Mouse (Mus musculus): ENCODE data around the gene Idnk. TPM values are rescaled to one million over a fixed set of nuclear protein-coding genes. Genes with fewer than 3 reads are reported as not detected.
A peak's percentile ranks its signal among the peaks of the same experiment; 100 is the strongest.

The Idnk gene
- polyA plus RNA-seq, 1 experiment from 2014 or later, result 44.2 TPM

- under 1% methylated on average over 17 of the region's 17 CpGs for WGBS
- no peaks in the 10 kb centered on the region for H3K27me3 ChIP-seq (ENCODE audit: control insufficient read depth, insufficient read depth, low read length)
- no peaks in the 10 kb centered on the region for H3K4me1 ChIP-seq (ENCODE audit: control insufficient read depth, insufficient read depth, low read length)
- H3K9ac ChIP-seq (replicated peaks; ENCODE audit: low read length), result no peak overlapping the region
- no peaks in the 10 kb centered on the region for H3K9me3 ChIP-seq (replicated peaks; ENCODE audit: control insufficient read depth, low read length)
- H3K4me2 ChIP-seq (ENCODE audit: low read depth, low read length), result peak overlapping the region; percentile 39
- no peak overlapping the region for H3K27ac ChIP-seq (replicated peaks; ENCODE audit: low read depth, low read length)
- DNase-seq (ENCODE audit: low spot score) (peak; percentile 90), ATAC-seq (replicated peaks; ENCODE audit: insufficient number of reproducible peaks, low FRiP score, low TSS enrichment, low read depth) (peak; percentile 85)
- H3K4me3 ChIP-seq (ENCODE audit: low read depth, low read length), result peak overlapping the region; percentile 18
- no peaks in the 10 kb centered on the region for H3K36me3 ChIP-seq (replicated peaks; ENCODE audit: control insufficient read depth, insufficient read depth, low read depth, low read length)
These were observed 9.1 kb upstream of the Idnk start for GRCm38 (mm10) chr13:58148256-58148831.

GRCm38 (mm10) chr13:58149033-58149558 is 8.4 kb upstream of the Idnk start:
- WGBS, result 39% methylated on average over 5 of the region's 5 CpGs
- Histone ChIP-seq H3K36me3 (replicated peaks; ENCODE audit: control insufficient read depth, insufficient read depth, low read depth, low read length) (no peaks in the 10 kb centered on the region), H3K9ac (replicated peaks; ENCODE audit: low read length) (no peak overlapping the region), H3K4me1 (ENCODE audit: control insufficient read depth, insufficient read depth, low read length) (no peaks in the 10 kb centered on the region), H3K27ac (replicated peaks; ENCODE audit: low read depth, low read length) (no peak overlapping the region), H3K9me3 (replicated peaks; ENCODE audit: control insufficient read depth, low read length) (no peaks in the 10 kb centered on the region), H3K4me3 (ENCODE audit: low read depth, low read length) (no peak overlapping the region; the same call in 1 of the 2 replicates), H3K27me3 (ENCODE audit: control insufficient read depth, insufficient read depth, low read length) (no peaks in the 10 kb centered on the region), H3K4me2 (ENCODE audit: low read depth, low read length) (peak overlapping the region; percentile 39; the same call in 1 of the 2 replicates)
- ATAC-seq (replicated peaks; ENCODE audit: insufficient number of reproducible peaks, low FRiP score, low TSS enrichment, low read depth) (0 out of 2 replicates have a peak, but pooled peaks have one; percentile 59), DNase-seq (ENCODE audit: low spot score) (peak; percentile 65)

- no peaks in the 10 kb centered on the region for H3K9me3 ChIP-seq (replicated peaks; ENCODE audit: control insufficient read depth, low read length)
- no peaks in the 10 kb centered on the region for H3K4me1 ChIP-seq (ENCODE audit: control insufficient read depth, insufficient read depth, low read length)
- H3K27ac ChIP-seq (replicated peaks; ENCODE audit: low read depth, low read length), result no peak overlapping the region
- H3K4me2 ChIP-seq (ENCODE audit: low read depth, low read length), result no peak overlapping the region
- 76% methylated on average over 3 of the region's 3 CpGs for WGBS
- H3K4me3 ChIP-seq (ENCODE audit: low read depth, low read length), result no peak overlapping the region
- DNase-seq (ENCODE audit: low spot score), result no peak
- H3K9ac ChIP-seq (replicated peaks; ENCODE audit: low read length), result no peak overlapping the region
- no peaks in the 10 kb centered on the region for H3K27me3 ChIP-seq (ENCODE audit: control insufficient read depth, insufficient read depth, low read length)
- ATAC-seq (replicated peaks; ENCODE audit: insufficient number of reproducible peaks, low FRiP score, low TSS enrichment, low read depth), result no peak
- no peaks in the 10 kb centered on the region for H3K36me3 ChIP-seq (replicated peaks; ENCODE audit: control insufficient read depth, insufficient read depth, low read depth, low read length)
These were observed 7.8 kb upstream of the Idnk start for GRCm38 (mm10) chr13:58149629-58150028.

GRCm38 (mm10) chr13:58150442-58150841 is 7.0 kb upstream of the Idnk start:
- DNase-seq (ENCODE audit: low spot score), result no peak
- WGBS, result 85% methylated on average over 11 of the region's 11 CpGs
- Histone ChIP-seq H3K36me3 (replicated peaks; ENCODE audit: control insufficient read depth, insufficient read depth, low read depth, low read length) (no peaks in the 10 kb centered on the region), H3K9me3 (replicated peaks; ENCODE audit: control insufficient read depth, low read length) (no peaks in the 10 kb centered on the region), H3K27me3 (ENCODE audit: control insufficient read depth, insufficient read depth, low read length) (no peaks in the 10 kb centered on the region), H3K4me3 (ENCODE audit: low read depth, low read length) (no peak overlapping the region), H3K9ac (replicated peaks; ENCODE audit: low read length) (no peak overlapping the region), H3K4me2 (ENCODE audit: low read depth, low read length) (no peak overlapping the region), H3K4me1 (ENCODE audit: control insufficient read depth, insufficient read depth, low read length) (no peaks in the 10 kb centered on the region), H3K27ac (replicated peaks; ENCODE audit: low read depth, low read length) (no peak overlapping the region)
- ATAC-seq (replicated peaks; ENCODE audit: insufficient number of reproducible peaks, low FRiP score, low TSS enrichment, low read depth), result no peak

- no peak for DNase-seq (ENCODE audit: low spot score)
- no peak overlapping the region for H3K4me3 ChIP-seq (ENCODE audit: low read depth, low read length)
- 90% methylated on average over 2 of the region's 2 CpGs for WGBS
- H3K27ac ChIP-seq (replicated peaks; ENCODE audit: low read depth, low read length), result no peak overlapping the region
- H3K9ac ChIP-seq (replicated peaks; ENCODE audit: low read length), result no peak overlapping the region
- H3K36me3 ChIP-seq (replicated peaks; ENCODE audit: control insufficient read depth, insufficient read depth, low read depth, low read length), result no peaks in the 10 kb centered on the region
- H3K4me1 ChIP-seq (ENCODE audit: control insufficient read depth, insufficient read depth, low read length), result no peaks in the 10 kb centered on the region
- H3K9me3 ChIP-seq (replicated peaks; ENCODE audit: control insufficient read depth, low read length), result no peaks in the 10 kb centered on the region
- no peak for ATAC-seq (replicated peaks; ENCODE audit: insufficient number of reproducible peaks, low FRiP score, low TSS enrichment, low read depth)
- no peaks in the 10 kb centered on the region for H3K27me3 ChIP-seq (ENCODE audit: control insufficient read depth, insufficient read depth, low read length)
- no peak overlapping the region for H3K4me2 ChIP-seq (ENCODE audit: low read depth, low read length)
These were observed 1.4 kb upstream of the Idnk start for GRCm38 (mm10) chr13:58156031-58156430.

- Histone ChIP-seq H3K4me3 (ENCODE audit: low read depth, low read length) (peak overlapping the region; percentile 68), H3K36me3 (replicated peaks; ENCODE audit: control insufficient read depth, insufficient read depth, low read depth, low read length) (0 out of 2 replicates have a peak, but pooled peaks cover 2% of the 10 kb centered on the region), H3K9ac (replicated peaks; ENCODE audit: low read length) (peak overlapping the region; percentile 67), H3K27me3 (ENCODE audit: control insufficient read depth, insufficient read depth, low read length) (no peaks in the 10 kb centered on the region), H3K9me3 (replicated peaks; ENCODE audit: control insufficient read depth, low read length) (no peaks in the 10 kb centered on the region), H3K4me2 (ENCODE audit: low read depth, low read length) (peak overlapping the region; percentile 79), H3K27ac (replicated peaks; ENCODE audit: low read depth, low read length) (no peak overlapping the region), H3K4me1 (ENCODE audit: control insufficient read depth, insufficient read depth, low read length) (no peaks in the 10 kb centered on the region)
- DNase-seq (ENCODE audit: low spot score) (no peak), ATAC-seq (replicated peaks; ENCODE audit: insufficient number of reproducible peaks, low FRiP score, low TSS enrichment, low read depth) (no peak)
- 23% methylated on average over 8 of the region's 8 CpGs for WGBS
These were observed 413 bp upstream of the Idnk start for GRCm38 (mm10) chr13:58157036-58157435.

- ATAC-seq (replicated peaks; ENCODE audit: insufficient number of reproducible peaks, low FRiP score, low TSS enrichment, low read depth), result peak; percentile 58; the same call in 1 of the 2 replicates
- Histone ChIP-seq H3K9me3 (replicated peaks; ENCODE audit: control insufficient read depth, low read length) (no peaks in the 10 kb centered on the region), H3K4me2 (ENCODE audit: low read depth, low read length) (peak overlapping the region; percentile 79), H3K9ac (replicated peaks; ENCODE audit: low read length) (peak overlapping the region; percentile 67), H3K4me1 (ENCODE audit: control insufficient read depth, insufficient read depth, low read length) (no peaks in the 10 kb centered on the region), H3K27ac (replicated peaks; ENCODE audit: low read depth, low read length) (no peak overlapping the region), H3K36me3 (replicated peaks; ENCODE audit: control insufficient read depth, insufficient read depth, low read depth, low read length) (peaks cover 5% of the 10 kb centered on the region; the same call in 1 of the 2 replicates), H3K27me3 (ENCODE audit: control insufficient read depth, insufficient read depth, low read length) (no peaks in the 10 kb centered on the region), H3K4me3 (ENCODE audit: low read depth, low read length) (peak overlapping the region; percentile 68)
- peak; percentile 93 for DNase-seq (ENCODE audit: low spot score)
- 12% methylated on average over 16 of the region's 16 CpGs for WGBS
These were observed 857 bp downstream of the Idnk start for GRCm38 (mm10) chr13:58158099-58158912.

- Histone ChIP-seq H3K4me1 (ENCODE audit: control insufficient read depth, insufficient read depth, low read length) (no peaks in the 10 kb centered on the region), H3K4me2 (ENCODE audit: low read depth, low read length) (no peak overlapping the region), H3K4me3 (ENCODE audit: low read depth, low read length) (no peak overlapping the region), H3K27ac (replicated peaks; ENCODE audit: low read depth, low read length) (no peak overlapping the region), H3K9me3 (replicated peaks; ENCODE audit: control insufficient read depth, low read length) (no peaks in the 10 kb centered on the region), H3K27me3 (ENCODE audit: control insufficient read depth, insufficient read depth, low read length) (no peaks in the 10 kb centered on the region), H3K36me3 (replicated peaks; ENCODE audit: control insufficient read depth, insufficient read depth, low read depth, low read length) (peaks cover 5% of the 10 kb centered on the region; the same call in 1 of the 2 replicates), H3K9ac (replicated peaks; ENCODE audit: low read length) (no peak overlapping the region)
- 95% methylated on average over 15 of the region's 15 CpGs for WGBS
- DNase-seq (ENCODE audit: low spot score), result no peak
- ATAC-seq (replicated peaks; ENCODE audit: insufficient number of reproducible peaks, low FRiP score, low TSS enrichment, low read depth), result no peak
These were observed 3.3 kb downstream of the Idnk start for GRCm38 (mm10) chr13:58160761-58161160.
